Mouse (Mus musculus) MN1 (cell line): ENCODE data around the gene Traf3.

Source experiments
- DNase-seq: peaks from one replicate; pipeline ENCODE4 v3.0.0-alpha.2; 2016; ENCODE audit warnings: low spot score

Traf3 gene

DNA sequence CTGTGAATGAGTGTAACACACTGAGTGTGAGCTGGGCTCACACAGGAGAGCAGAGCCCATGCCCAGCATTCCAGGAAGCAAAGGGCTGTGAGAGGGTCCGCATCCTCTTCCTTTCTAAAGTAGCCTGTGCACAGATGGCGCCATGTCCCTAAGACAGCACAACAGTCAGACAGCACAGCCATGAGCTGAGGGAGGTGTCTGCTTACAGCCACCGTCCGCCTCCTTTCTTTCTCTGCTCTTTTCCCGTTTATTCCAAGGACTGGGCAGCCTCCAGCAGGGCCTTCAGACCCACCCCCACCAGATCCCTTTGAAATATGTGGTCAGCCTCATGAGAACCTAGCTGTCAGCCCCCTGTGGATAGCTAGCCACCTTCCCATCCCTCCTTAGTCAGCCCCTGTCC is 99.0 kb downstream of the Traf3 start:
- DNase-seq: no peak

DNA sequence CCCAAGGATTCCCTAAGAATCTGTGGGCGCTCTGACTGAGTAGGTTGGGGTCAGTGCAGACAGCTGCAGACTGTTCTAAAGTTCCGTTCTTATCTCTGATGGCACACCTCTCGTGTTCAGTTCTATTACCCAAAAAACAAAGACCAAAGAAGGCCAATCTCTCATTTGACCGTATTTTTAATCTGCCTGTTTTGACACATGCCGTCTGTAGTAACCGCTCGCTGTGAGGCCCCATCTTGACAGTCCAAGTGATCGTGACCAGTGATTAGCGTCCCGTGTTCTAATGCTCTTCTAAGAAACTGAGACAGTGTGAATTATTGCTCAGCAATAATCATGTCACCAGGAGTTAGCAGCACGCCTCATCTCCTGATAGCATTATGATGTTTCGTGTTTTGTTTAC is 100.4 kb downstream of the Traf3 start:
- no peak for DNase-seq

DNA sequence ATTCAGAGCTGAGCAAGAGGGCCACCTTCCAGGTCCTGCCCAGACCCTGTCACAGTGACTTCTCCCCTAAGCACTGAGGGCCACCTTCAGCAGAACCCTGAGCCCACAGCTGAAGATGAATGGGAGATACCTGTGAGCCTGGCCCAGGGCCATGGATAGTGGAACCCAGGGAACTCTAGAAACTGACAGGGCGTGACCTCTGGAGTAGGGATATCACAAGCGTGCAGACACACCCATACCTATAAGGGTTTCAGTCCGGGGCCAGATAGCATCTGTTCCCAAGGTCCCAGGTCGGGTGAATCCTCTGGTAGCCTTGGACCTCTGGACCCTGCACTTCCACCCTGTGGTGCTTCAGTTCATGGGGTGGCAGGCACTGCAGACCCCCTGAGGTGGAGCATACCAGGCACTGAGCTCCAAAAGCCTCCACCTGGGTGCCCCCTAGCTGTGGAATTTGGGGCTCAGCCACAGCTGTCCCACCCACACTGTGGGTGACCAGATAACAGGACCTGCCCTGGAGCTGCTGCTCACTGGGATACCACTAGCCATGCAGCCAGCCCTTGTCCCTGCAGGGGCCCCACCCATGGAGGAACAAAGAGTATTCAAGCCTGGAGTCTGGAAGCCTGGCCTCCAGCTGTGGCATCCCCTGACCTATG is 101.6 kb downstream of the Traf3 start:
- DNase-seq: no peak

DNA sequence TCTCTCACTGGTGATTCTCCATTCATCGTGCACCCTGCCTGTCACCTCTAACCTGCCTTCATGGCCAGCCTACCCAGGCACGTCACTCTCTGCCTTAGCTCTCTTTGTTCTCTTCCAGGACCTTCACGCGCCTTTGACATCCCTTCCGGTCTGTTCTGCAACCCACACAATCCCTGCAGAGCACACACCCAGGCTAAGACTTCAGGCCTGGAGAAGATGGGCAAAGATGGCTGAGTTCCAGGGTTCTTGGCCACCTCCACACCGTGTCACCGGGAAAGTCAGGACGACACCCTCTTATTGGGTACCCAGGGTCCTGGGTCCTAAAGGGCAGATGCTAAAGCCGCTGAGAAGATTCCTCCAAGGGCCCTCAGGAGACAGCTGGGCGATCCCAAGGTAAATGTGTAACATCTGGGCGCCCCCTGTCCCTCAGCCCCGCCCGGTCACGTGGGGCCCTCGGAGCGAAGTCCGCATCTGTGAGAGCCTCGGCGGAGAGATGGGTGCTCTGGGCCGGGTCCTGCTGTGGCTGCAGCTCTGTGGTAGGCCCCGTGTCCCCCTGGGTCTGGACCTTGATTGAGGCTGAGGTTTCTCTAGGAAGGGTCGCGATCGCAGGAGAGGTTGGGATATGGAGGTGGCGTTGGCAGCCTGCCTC is 104.6 kb downstream of the Traf3 start, which contains the start of gene Amn:
Amn (plus strand) TSS at position 467 of the 649 bp plus-strand sequence.
- DNase-seq: no peak

DNA sequence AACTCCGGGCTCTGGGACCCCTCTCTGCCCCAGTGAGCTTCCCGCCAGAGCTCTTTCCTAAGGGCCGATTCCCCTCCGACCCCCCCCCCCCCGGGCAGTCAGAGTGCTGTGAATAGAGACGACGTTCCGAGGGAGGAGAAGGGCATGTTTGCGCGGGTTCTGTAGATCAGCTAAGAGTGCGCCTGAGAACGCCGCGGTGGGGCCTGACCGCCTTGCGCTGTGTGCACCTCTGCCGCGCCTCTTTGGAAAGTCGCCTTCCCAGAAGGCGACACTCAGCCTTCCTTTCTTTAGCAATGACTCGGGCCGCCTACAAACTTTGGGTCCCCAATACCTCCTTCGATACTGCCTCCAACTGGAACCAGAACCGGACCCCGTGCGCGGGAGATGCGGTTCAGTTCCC is 105.2 kb downstream of the Traf3 start:
- no peak for DNase-seq

DNA sequence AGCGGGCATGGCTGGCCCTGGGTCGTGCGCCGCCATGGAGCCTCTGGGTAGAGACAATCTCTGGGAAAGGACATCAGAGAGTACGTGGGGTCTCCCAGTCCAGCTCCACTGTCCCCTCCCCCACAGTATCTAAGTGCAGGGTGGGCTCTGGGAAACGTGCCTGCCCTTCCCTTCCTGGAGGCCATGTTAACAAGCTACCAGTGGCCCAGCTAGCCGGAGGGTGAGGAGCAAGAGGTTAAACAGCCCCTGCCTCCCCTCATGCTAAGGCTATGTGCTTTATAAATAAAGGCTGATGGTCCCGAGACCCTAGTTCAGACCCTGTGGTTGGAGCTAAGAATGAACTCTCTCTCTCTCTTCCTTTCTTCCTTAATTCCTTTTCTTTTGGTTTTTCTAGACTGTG is 105.8 kb downstream of the Traf3 start:
- no peak for DNase-seq

DNA sequence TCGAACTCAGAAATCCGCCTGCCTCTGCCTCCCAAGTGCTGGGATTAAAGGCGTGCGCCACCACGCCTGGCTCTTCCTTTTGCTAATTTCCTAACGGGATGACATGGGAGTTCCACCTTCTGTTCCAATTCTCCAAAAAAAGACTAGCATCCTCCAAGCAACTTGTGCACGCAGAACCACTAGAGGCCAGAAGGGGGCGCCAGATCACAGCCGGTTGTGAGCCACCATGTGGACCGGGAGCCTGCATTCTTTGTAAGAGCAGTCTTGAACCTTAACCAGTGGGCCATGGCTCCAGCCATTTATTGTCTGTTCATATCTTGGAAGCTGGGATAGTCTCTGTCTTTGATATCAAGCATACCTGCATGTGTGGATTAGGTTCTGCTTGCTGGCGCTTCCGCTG is 106.2 kb downstream of the Traf3 start:
- DNase-seq: peak; percentile 34

DNA sequence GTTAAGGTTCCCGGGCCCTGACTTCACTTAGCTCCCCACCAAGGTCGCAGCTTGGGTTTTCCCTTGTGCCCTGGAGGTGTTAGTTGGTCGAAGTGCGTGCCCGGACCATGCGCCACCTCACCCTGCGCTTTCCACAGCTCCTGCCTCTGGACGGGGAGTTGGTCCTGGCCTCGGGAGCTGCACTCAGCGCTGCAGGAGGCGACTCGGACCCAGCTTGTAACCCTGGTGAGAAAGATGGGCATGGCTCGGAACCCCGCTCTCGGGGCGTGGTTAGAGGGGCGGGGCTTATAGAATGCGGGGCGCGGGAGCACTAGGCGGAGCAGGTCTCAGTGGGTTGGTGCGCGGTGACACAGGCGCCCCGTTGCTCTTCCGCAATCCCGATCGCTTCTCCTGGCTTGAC is 107.8 kb downstream of the Traf3 start:
- no peak for DNase-seq

DNA sequence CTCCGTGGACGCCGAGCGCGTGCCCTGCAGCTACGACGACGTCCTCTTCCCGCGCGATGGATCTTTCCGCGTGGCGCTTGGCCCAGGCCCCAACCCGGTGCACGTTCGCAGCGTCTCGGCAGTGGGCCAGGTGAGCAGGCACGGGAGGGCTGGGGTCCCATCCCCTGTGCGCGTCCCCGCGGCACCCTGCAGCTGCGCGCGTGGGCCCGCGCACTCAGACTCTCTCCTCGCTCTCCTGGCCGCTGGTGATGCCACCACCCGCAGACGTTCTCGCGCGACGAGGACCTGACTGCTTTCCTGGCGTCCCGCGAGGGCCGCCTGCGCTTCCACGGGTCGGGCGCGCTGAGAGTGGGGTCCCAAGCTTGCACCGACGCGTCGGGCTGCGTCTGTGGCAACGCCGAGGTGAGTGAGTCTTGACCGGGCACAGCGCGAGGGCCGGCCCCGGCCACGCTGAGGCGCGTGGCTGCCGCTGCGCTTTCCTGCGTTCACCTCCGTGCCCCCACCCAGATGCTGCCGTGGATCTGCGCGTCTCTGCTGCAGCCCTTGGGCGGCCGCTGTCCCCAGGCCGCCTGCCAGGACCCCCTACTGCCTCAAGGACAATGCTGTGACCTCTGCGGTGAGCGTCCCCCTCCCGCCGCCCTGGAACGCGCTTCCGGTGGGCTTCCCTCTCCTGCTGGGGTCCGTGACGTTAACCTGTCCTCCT is 108.4 kb downstream of the Traf3 start:
- DNase-seq: no peak

DNA sequence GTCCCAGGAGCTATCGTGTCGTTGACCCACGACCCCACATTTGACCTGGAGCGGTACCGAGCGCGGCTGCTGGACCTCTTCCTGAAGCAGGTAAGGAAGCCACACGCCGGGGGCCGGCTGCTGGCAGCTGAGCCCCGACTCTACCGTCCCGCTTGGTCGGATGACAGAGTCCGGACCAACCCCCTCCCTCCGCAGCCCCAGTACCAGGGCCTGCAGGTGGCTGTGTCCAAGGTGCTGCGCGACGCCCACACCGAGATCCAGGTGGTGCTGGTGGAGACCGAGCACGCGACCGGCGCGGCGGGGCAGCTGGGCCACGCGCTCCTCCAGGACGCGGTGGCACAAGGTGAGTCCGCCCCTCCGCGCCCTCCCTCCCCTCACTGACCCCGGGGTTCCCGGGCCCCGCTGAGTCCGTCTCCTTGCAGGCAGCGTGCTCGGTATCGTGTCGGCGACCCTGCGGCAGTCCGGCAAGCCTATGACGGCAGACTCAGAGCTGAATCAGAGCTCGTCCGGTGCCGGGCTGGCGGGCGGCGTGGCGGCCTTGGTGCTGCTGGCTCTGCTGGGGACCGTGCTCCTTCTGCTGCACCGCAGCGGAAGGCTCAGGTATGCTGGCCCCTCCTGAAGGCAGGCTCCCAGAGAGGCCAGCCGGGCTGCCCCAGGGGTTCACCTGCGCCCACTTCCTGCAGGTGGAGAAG is 109.1 kb downstream of the Traf3 start:
- DNase-seq: no peak

DNA sequence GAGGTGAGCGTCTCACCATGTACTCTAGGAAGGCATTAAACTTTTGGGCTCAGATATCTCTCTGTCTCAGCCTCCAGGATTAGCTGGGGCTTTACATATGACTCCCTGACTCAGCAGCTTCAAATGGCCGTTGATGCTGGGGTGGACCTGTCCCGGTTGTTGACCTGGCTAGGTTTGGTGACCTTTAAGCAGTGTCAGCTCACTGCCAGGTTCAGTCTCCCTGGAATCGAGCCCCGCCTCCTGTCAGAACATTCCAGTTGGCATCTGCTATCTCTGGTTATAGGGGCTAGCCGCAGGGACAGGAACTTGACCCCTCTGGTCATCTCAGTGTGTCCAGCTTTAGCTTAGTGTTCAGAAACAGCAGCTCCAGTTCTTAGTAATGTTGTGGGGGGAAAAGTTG is 110.2 kb downstream of the Traf3 start:
- DNase-seq: no peak

DNA sequence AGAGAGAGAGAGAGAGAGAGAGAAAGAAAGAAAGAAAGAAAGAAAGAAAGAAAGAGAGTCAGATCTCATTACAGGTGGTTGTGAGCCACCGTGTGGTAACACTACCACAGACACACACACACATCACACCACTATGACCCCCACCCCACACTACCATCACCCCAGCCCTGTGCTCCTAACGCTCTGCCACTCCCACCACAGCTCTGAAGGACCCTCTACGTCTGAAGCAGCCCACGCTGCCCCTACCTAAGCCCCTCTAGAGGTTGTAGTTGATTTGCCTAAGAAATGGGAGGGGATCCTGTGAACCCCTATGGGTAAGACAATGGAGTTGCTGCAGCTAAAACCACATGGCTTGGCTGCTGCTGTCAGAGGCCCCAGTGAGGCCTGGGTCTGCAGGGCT is 117.4 kb downstream of the Traf3 start:
- no peak for DNase-seq

DNA sequence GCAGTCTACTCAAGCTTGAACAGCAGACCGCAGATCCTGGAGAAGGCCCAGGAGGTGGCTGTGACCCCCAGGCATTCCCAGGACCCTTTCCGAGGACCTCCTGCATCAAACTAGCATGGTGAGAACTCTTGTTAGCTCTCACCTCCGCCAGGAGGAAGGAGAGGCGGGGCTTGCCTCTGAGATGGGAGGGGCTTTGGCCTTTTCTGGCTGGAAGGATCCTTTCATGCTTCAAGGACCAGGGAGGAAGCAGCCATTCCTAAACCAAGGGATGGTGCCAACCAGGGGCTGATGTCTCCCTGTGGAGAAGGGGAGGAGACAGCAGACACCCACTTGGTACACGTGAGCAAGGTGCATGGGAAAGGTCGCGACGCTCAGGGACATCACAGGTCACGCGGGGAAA is 118.4 kb downstream of the Traf3 start:
- no peak for DNase-seq

DNA sequence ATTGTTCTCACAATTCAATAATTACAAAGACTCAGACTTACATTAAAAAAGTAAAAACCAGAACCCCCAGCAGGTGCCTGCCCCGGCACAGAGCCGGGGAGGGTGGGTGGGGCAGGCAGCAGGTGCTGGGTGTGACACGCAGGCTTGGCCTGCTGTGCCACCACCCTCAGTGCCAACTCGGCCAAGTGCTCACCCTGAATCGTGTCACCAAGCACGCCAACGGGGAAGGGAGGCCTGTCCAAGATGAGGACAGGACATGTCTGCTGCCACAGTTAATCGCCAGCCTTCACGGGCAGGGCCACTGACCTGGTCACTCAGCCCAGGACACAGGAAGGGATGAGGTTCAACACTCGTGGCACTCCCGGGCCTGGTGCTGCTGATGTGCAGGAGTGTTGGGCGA is 126.9 kb downstream of the Traf3 start:
- DNase-seq: no peak

DNA sequence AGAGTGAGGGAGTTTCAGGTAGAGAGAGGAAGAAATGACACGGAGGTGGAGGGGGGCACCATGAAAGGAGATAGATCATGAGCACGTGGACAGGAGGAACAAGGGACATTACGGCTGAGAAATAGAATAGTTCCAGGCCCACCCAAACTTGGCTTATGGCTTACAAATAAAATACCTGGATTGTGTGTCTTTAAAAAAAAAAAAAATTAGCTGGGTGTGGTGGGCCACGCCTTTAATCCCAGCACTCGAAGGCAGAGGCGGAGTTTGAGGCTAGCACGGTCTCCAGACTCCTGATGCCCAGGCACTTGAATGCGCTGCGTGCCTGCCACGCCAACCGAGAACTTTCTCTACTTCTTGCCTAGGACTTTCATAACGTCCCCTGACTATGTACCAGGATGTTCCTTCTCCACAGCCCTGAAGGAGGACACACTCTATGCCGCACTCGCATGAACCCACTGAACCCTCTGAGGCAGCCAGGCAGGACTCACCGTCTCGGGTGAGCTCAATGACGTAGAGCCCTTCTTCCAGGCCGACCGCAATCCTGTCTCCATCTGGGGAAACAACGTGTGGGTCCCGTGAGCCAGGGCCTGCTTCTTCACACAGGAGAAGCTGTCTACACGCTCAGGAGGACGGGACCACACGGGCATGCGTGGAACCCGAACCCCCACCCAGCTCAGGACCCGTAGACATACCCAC is 135.3 kb downstream of the Traf3 start:
- no peak for DNase-seq

DNA sequence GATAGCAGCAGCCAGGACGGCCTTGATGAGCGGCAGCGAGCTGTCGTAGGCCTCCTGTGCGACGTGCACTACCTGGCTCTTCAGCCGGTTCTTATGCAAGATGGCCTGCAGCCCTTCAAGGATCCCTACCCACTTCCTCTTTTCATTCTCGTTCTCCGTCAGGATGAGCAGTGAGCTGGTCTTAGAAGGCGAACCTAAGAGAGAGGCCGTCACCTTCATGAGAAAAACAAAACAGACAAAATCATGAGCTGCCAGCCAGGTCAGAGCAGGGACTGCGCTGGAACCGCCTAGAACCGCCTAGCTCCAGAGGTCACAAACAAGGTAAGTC is 135.8 kb downstream of the Traf3 start:
- DNase-seq: no peak

DNA sequence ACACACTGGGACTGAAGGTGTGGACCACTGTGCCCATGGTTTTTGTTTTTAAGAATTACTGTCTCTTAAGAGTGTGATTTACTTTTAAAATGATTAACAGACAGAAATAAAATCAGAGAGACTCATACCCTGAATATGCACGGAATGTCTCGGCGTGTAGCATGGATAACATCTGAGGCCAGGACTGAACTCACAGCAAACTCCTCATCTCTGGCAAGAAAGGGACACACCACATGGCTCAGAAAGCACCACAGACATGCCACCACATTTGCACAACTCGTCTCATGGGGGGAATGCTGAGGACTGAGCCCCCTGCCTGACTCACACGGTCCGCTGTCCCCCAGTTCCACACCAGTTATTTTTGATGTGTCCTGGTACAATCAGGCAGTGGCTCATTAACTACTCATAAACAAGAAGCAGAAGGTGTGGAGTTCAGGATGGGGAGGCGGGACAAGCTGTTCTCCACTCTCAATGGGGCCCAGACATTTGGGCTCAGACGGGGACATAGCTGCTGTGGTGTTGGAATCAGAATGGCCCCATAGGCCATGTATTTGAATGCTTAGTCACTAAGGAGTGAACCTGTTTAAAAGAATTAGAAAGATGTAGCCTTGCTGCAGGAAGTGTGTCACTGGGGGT is 137.7 kb downstream of the Traf3 start:
- no peak for DNase-seq

DNA sequence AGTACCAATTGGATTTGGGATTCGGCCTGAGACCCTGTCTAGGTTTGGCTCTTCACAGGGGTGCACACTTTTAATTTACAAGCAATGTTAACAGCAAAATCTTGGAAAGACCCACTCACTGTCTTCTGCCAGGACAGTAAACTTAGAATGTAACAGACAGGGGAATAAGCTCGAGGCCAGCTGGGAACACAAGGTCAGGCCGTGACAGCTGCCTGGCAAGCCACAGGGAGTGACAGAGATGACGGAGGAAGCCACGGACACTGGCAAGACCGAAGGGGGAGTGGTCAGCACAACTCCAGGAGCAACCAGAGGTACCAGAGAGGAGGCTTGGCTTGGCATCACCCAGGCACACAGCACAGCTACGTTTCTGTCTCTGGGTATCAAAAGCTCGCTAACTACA is 140.7 kb downstream of the Traf3 start:
- no peak for DNase-seq

DNA sequence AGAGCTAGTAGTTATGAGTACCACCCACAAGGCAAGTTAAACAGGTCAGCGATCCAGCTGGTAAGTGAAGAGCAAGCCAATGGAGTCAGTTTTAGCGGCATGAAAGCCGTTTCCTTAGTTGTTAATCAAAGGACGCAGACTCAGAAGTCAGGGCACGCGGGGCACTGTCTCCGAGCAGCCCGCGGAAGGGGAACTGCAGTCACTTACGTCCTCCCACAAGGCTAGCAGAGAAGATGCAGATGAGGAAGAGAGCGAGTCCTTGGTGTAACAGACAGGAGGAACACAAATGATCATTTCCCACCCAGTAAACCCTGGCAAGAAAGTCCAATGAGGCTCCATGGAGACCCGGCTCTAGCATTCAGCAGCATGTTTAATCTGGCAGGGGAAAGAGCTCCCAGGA is 143.1 kb downstream of the Traf3 start:
- no peak for DNase-seq

DNA sequence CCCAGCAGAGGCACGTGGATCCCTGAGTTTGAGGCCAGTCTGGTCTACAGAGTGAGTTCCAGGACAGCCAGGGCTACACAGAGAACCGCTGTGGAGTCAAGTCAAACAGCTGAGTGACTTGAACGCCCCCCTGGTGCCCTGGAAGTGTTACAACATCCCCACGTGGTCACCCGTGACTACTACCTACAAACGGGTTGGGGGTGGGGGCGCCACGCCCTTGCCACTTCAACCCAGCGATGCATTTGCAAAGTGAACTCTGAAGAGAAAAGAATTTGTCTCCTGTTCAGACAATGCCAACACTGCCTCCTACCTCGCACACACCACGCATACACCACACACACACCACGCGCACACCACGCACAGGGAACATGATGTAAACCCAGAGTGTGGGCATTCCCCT is 143.8 kb downstream of the Traf3 start:
- no peak for DNase-seq

DNA sequence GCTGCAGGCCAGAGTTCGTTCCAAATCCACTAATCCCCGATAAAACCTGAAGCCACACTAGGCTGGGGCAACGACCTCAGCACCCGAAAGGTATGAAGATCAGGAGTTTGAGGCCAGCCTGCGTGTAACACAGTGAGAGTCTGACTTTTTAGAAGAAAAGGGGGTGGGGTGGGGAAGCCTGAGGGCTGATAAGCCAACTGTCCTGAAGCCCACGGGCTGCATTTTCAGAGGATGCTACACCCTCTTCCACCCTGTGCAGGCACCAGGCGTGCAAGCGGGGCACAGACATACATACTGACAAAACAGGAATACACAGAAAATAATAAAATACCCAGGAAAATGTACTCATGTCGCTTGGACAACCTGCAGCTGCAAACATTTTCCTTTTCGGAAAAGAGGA is 145.6 kb downstream of the Traf3 start:
- no peak for DNase-seq

DNA sequence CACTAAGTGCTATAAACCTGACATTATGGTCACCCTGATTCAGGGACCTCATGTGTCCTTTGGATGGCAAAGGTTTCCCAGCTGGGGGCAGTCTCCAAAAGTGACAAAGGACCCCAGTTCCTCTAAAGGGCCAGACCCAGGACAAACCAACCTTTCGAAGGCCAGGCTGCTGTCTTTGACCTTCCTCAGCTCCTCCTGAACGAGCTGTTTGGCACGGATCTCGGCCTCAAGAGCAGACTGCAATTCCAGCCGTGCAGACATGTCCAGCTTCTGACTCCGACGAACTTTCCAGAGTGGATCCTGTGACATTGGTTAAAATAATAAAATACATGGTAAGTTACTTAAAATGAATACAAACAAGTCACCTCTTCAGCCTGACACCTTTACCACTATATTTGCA is 148.1 kb downstream of the Traf3 start:
- no peak for DNase-seq
